Mouse (Mus musculus) left cerebral cortex, postnatal 4 days (tissue): ENCODE results near the gene Psg27. TPM values are rescaled to one million over a fixed set of nuclear protein-coding genes. Genes with fewer than 3 reads are reported as not detected.
"Not testable (repeated sequence)": the region's sequence is repeated elsewhere in the genome, so short reads cannot be mapped to it uniquely, and the experiment has no call there.

Experiments used
- DNase-seq: peaks from one replicate; pipeline ENCODE4 v3.0.0-alpha.2; 2022
- intact Hi-C: fragments of 180-260 bp; cut with DNase I; formaldehyde crosslinking; loops from one replicate; pipeline ENCODE4 v1.15.1; 2025
- total RNA-seq, 2 experiments: library from RNA; stranded (reverse); gene quantifications; 2 replicates each; pipeline ENCODE4 v1.2.3; 2021

Psg27 gene
- total RNA-seq, result not detected

DNA sequence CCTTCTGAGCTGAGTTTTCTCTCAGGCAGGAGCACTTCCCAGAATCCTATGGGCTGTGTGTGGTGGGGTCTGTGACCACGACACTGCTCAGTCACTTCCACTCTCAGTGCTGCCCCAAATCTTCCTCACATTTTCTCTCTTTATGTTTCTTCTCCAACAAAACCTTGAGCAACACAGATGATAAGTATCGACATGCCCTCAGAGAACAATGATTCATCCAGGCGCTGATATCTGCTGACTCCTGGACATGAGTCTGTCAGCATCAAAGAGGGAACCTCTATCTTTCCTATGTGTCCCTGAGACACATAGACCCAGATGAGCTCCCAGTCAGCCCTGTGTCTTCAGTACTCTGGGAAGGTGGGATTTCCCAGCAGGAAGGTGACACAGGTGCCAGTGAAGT lies at the start of gene Psg27:
Gene Psg27, minus strand, starts transcription at position 101 of the 400 bp plus-strand sequence.
- DNase-seq, result no peak
- intact Hi-C loops, result no loop called here

DNA sequence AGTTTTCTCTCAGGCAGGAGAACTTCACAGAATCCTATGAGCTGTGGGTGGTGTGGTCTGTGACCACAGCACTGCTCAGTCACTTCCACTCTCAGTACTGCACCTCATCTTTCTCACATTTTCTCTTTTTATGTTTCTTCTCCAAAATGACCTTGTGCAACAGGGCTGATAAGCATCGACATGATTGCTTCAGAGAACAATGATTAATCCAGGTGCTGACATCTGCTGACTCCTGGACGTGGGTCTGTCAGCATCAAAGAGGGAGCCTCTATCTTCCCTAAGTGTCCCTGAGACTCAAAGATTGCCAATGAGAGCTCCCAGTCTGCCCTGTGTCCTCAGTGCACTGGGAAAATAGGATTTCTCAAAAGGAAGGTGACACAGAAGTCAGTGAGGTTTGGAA lies 49.3 kb upstream of the Psg27 start, which contains the start of gene Psg23:
Gene Psg23, minus strand, starts transcription at position 101 of the 400 bp plus-strand sequence.
- intact Hi-C loops, DNase-seq: not testable (repeated sequence)

DNA sequence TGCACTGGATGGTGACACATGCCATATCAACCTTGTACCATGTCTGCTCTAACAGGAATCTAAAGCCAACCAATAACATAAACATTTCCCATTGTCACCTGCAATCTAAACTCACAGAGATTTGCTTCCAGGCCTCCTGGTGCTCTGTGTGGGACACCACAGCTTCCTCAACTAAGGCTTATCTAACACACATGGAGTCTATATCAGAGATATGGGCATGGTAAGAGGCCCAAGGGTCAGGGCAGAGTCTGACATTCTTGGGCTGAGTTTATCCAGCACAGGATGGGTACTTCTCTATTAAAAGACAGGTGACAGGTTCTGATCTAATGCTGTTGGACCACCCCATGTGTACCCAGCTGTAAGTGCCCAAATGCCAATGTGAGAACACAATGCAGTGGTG lies 7.3 kb downstream of the Psg27 start:
- intact Hi-C loops, result no loop called here
- no peak for DNase-seq

DNA sequence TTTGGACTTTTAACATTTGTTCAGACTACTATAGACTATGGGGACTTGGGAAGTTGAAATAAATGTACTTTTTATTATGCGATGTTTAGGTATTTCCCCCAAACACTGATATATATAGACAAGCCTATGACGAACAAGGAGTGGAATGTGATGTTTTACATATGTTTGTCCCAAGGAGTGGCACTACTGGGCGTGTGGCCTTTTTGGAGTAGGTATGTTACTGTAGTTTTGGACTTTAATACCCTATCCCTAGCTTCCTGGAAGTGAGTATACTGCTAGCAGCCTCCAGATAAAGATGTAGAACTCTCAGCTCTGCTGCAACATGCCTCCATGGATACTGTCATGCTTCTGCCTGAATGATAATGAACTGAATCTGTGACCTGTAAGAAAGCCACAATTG lies 11.4 kb downstream of the Psg27 start:
- intact Hi-C loops, DNase-seq: not testable (repeated sequence)

DNA sequence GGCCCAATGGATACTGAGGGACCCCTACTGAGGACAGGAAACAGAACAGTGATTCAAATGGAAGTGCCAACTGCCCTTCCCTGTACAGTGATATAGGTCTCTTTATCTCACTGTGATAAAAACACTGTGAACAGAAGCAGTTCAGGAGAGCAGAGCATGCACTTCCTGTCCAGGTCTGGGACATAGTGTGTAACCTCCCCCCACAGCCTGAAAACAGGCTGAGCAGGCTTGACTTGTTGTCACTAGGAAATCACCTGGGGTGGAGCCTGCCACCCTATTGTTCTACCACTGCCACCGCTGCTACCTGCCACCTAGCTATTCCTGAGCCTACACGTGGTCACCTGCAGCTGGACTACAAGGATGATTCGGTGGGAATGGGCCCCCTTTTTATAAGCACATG lies 33.7 kb downstream of the Psg27 start:
- intact Hi-C loops, result no loop called here
- DNase-seq, result no peak

DNA sequence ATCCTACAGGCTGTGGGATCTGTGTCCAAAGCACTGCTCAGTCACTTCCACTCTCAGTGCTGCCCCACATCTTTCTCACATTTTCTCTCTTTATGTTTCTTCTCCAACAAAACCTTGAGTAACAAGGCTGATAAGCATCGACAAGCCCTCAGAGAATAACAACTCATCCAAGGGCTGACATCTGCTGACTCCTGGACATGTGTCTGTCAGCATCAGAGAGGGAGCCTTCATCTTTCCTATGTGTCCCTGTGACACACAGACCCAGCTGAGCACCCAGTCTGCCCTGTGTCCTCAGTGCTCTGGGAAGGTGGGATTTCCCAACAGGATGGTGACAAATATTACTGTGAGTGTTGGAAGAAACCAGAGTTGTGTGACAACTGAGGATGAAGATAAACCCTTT lies 34.9 kb downstream of the Psg27 start, which contains the start of gene Psg25:
Gene Psg25, minus strand, starts transcription at position 101 of the 400 bp plus-strand sequence.
- no peak for DNase-seq
- intact Hi-C loops, result no loop called here

DNA sequence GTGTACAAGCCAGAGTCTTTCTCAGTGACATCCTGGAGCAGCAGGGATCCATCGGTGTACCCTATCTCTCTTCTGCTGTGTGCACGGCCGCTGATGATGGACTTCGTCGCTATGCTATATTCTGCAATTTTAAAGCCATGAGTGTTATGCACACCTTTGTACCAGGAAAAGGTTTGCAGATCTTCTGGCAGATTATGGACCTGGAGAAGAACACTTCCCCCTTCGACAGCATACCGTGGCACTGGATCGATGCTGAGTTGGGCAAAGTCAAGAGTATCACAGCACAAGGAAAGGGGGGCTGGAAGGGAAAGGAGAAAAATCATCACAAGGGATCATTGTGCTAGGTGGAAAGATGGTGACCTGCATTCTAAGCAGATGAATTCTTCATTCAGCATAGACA lies 42.4 kb downstream of the Psg27 start:
- intact Hi-C loops, result no loop called here
- DNase-seq, result no peak

DNA sequence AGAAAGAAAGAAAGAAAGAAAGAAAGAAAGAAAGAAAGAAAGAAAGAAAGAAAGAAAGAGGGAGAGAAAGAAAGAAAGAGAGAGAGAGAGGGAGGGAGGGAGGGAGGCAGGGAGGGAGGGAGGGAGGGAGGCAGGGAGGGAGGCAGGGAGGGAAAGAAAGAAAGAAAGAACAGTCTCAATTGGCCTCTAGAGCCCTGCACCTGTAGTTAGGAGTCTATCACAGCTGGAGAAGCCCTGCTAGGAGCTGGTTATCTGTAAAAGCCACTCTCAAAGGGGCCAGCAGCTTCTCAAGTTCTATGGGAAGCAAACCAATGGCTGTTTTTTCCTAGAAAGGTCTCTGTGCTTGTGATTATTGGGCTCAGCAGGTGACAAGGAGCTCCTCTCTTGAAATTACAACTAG lies 54.3 kb downstream of the Psg27 start:
- DNase-seq, intact Hi-C loops: not testable (repeated sequence)

DNA sequence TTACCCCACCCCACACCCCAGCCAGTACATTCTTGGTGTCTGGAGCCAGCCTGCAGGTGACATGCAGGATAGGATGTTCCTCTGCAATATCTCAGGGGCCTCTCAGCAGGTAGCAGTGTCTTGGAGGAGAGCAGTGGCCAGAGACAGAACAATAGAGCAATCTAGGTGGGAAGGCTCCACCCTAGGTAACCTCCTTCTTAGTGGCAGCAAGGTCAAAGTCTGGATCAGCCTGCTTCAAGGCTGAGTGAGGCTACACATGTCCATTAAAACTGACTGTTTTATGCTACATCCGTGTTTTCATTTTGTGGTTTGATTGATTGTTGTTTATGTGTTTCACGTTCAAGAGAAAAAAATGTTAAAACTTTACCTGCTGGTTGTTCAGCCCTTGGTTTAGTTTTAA lies 54.7 kb downstream of the Psg27 start:
- DNase-seq, intact Hi-C loops: not testable (repeated sequence)

DNA sequence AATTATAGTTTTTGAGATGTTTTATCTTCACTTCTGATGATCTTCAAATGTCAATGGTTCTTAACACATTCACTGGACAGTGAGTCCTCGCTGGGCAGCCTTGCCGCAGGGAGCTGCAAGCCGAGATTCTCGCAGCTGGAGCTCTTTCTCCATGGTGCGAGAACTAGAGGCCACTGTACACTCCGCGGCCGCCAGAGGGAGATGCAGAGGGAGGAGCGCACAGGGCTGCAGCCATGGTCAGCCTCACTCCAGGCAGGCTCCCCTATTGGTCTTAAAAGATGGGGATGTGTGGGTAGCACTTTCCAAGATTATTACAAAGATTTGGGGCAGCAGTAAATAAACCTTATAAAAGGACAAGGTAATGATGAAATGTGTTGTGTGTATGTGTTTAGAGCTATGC lies 55.6 kb downstream of the Psg27 start:
- DNase-seq, result no peak
- intact Hi-C loops, result no loop called here

Other genes starting within 250 kb of the Psg27 start
- gene Psg18, start 212.3 kb downstream of the Psg27 start, total RNA-seq, result not detected
- gene Psg28, start 135.3 kb downstream of the Psg27 start, total RNA-seq, result not detected
- not detected for gene Psg26, start 83.1 kb downstream of the Psg27 start, total RNA-seq
- not detected for gene Psg25, start 35.0 kb downstream of the Psg27 start, total RNA-seq
- gene Psg23, start 49.2 kb upstream of the Psg27 start, total RNA-seq, result not detected
- gene Psg21, start 89.4 kb upstream of the Psg27 start, total RNA-seq, result not detected
- gene Psg20, start 118.9 kb upstream of the Psg27 start, total RNA-seq, result not detected
- gene Psg22, start 150.8 kb upstream of the Psg27 start, total RNA-seq, result not detected
- not detected for gene Psg19, start 231.2 kb upstream of the Psg27 start, total RNA-seq